Mouse (Mus musculus) layer of hippocampus, adult 18-20 months (tissue): ENCODE results near the gene Uncx. TPM values are rescaled to one million over a fixed set of nuclear protein-coding genes. Genes with fewer than 3 reads are reported as not detected.

Experiments
- DNase-seq, 2 experiments: peaks; one replicate each; pipeline ENCODE4 v3.0.0; 2022; ENCODE audit warnings: low spot score in 2 of 2
- total RNA-seq, 2 experiments: library from RNA; stranded (reverse); gene quantifications; 2 replicates each; pipeline ENCODE4 v1.2.3; 2021

Uncx gene
- total RNA-seq, 2 experiments from 2014 or later, result 0.15 TPM; not detected in 1

DNA sequence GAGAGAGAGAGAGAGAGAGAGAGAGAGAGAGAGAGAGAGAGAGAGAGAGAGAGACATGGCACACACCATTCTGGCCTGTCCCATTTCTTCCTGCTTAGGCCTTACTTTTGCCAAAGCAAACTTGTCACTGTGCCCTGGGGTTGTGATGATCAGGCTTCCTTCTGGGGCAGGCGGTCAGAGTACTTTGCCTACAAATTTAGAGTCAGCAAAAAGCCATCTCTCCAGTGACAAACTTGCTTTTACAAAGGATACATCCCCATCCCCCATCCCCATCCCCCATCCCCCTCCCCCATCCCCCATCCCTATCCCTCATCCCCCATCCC is 1.3 kb upstream of the Uncx start:
- DNase-seq, result no peak

DNA sequence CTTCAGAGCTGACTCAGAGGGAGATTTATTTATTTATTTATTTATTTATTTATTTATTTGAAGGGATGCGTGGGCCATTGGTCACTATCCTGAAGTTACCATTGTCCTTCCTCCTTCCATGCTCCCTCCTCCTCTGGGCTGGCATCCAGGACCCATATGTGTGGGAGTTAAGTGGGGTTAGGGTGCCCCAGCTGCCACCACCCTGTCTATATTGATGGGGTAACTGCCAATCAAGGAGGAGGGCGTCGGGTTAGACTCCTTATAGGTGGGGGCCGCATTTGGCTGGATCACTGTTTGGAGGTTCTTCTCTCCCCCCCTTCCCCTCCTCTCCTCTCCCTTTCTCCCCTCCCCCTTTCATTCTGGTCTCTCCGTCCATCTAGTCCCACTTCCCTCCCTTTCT is 738 bp upstream of the Uncx start:
- DNase-seq, result no peak

DNA sequence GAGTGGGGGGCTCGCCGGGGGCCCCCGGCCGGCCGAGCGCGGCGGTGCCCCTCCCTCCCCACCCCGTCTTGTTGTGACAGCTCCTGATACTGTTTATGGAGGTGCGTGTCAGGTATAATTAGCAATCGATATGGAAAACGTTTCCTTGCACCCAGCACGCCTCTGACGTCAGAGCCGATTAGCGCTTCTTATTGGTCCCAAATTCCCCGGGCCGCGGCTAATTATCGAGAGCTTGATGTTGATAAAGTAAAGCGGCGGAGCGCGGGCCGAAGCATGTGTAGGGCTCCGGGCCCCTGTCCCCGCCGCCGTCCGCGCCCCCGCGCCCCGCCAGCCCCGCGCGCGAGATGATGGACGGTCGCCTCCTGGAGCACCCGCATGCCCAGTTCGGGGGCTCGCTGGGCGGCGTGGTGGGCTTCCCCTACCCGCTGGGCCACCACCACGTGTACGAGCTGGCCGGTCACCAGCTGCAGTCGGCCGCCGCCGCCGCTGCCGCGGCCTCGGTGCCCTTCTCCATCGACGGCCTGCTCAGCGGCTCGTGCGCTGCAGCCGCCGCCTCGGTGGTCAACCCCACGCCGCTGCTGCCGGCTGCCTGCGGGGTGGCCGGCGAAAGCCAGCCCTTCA is 466 bp downstream of the Uncx start:
- DNase-seq, result no peak

DNA sequence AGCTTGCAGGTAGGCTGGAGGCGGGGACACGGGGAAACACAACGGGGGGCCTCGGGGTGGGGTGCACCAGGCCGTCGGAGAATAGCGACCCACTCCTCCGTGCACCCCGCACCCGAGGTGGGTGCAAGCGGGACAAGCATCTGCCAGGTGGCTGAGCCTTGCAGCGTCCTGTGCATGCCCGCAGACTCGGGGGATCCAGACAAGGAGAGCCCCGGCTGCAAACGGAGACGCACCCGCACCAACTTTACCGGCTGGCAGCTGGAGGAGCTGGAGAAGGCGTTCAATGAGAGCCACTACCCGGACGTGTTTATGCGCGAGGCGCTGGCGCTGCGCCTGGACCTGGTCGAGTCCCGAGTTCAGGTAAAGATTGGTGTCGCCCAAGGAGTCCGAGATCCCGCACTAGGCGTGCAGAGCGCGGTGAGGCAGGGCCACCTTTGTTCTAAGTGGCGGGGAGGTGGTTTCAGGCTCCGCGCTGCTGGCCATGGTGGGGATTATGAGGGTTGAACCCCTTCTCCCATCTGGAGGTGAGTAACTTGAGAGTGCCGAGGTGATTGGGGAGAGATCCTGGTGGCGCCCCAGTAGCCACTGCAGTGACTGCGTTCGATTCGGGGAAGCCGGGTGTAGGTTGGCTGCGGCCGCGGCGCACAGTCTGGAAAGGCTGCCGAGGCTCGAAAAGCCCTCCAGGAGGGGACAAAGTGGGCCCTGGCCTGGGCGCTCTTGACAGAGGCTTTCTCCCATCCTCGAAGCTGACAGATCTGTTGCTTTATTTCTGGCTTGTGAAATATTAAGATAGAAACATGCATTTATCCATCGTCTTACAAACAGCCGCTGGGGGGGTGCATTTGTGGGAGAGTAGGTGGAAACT is 1.2 kb downstream of the Uncx start:
- DNase-seq, result no peak

DNA sequence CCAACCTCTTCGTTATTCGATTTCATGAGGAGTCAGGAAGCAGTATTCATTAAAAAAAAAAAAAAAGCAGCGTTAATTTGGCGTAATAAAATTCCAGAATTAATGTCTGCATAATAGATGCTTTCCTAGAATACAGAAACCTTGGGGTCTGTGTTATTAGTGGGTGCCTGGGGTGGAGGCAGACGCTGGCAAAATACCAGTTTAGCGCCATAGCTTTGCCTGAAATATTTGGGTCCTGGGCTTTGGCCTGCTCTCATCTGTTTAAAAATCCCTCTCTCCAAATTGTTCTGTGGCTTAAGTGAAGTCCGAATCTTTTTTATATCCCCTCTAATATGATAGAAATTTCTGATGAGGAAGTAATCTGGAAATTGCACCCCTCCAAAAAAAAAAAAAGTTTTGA is 1.9 kb downstream of the Uncx start:
- DNase-seq, result no peak

DNA sequence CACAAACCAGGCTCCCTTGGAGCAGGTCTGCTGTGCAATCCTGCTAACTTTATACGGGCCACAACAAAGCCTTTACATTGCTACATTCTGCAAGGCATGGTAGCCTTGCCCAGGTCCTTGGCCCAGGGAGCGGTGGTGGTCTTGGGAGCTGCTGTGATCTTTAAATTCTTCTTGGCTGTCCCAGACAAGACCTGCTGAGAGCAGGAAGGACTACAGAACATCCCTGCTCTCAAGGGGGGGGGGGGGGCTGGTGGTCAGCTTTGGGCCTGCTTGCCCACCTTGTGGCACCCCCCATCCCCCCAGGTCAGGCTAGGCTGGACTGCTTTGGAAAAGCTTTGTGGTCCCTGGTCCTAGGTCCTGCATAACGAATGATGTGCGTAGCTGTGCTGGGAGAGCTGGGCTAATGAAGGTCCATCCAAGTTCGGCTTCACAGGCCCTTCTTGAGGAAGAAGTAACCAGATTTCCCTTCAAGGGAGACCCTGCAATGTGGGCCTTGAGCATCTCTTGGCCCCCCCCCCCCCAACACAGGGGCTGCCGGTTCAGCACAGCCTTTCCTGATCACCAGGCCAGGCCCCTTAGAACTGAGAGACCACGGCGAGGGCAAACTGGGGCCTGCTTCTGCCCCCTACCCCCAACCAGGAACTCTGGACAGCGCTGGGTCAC is 2.5 kb downstream of the Uncx start:
- DNase-seq, result no peak

DNA sequence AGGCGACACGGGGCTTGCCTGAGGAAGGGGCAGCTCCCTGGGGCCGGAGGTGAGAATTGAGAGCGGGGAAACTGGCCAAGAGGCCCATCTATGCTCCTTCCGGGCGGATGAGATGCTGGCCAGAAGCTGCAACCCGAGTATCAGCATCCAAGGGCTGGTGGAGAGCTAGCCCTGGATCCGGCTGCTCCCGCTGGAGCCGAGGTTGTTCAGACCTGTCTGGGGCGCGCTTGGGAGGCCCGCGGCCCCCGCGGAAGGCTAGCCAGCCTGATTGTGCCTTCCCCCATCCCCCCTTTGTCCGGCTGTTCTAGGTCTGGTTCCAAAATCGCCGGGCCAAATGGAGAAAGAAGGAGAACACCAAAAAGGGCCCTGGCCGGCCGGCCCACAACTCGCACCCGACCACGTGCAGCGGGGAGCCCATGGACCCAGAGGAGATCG is 3.1 kb downstream of the Uncx start:
- no peak for DNase-seq

DNA sequence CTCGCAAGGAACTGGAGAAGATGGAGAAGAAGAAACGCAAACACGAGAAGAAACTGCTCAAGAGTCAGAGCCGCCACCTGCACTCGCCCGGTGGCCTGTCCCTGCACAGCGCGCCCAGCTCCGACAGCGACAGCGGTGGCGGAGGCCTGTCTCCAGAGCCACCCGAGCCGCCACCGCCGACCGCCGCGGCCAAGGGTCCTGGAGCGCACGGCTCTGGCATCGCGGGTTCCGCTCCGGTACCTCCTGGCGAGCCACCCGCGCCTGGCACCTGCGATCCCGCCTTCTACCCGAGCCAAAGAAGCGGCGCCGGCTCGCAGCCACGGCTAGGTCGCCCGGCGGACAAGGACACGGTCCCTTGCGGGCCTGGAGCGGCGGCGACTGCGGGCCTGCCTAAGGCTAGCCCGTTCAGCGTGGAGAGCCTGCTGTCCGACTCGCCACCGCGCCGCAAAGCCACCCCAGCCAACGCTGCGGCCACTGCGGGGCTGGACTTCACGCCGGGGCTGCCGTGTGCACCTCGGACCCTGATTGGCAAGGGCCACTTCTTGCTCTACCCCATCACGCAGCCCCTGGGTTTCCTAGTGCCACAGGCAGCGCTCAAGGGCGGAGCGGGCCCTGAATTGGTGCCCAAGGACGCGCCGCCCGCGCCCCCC is 3.6 kb downstream of the Uncx start:
- DNase-seq, result no peak

DNA sequence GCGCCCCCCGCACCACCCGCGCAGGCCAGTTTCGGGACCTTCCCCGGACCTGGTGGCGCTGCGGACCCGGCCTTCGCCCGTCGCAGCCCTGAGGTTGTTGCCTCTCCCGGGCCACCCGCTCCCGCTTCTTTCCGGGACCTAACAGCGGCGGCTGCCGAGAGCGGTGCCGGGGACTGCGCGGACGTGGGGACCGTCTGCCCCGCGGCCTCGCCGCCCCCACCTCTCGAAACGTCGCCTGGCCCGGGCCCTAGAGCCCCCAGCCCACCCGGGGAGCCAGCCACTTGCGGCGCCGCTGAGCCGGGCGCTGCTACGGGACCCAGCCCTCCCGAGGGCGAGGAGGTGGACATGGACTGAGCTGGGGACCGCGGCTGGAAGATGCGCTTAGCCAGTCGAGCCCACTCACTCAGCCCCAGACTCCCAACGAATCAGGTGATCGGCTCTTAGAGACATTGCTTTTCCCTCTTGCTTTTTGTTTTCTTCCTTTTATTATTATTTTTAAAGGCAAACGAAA is 4.2 kb downstream of the Uncx start:
- DNase-seq, result no peak

DNA sequence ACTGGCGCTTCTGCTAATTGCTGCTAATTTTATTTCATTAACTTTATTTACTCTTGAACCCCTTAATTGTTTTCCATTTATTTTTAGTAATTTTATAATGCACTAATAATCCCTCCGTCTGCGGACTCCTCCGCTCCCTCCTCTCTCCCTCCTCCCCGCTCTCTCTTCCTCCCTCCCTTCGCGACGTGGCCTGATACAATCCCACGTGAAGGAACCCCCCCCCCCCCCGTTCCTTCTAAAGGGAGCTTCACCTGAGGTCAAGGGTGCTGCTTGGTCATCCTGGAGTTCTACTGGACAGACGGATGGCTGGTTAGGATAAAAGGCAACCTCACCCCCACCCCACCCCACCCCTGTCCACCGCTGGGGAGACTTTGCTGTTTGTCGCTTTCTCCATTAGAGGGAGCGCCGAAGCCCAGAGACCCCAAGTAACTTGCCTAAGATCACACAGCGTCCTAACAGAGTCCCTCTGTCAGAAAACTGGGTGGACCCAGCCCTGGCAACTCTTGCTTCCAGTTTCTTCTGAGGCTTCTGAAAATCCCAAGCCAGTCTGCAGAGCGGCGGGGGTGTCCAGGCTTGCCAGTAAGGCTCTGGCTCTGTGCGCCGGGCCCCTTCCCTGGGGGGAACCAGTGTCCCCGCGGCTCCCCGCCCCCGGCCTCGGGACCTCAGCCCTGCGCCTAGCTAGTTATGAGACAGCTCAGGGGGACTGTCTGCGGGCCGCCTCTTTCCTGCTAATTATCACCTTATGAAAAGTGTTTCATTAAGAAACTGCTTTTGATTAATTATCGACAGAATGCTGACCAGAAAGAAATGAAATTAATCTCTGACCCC is 10.4 kb downstream of the Uncx start:
- DNase-seq, result no peak

DNA sequence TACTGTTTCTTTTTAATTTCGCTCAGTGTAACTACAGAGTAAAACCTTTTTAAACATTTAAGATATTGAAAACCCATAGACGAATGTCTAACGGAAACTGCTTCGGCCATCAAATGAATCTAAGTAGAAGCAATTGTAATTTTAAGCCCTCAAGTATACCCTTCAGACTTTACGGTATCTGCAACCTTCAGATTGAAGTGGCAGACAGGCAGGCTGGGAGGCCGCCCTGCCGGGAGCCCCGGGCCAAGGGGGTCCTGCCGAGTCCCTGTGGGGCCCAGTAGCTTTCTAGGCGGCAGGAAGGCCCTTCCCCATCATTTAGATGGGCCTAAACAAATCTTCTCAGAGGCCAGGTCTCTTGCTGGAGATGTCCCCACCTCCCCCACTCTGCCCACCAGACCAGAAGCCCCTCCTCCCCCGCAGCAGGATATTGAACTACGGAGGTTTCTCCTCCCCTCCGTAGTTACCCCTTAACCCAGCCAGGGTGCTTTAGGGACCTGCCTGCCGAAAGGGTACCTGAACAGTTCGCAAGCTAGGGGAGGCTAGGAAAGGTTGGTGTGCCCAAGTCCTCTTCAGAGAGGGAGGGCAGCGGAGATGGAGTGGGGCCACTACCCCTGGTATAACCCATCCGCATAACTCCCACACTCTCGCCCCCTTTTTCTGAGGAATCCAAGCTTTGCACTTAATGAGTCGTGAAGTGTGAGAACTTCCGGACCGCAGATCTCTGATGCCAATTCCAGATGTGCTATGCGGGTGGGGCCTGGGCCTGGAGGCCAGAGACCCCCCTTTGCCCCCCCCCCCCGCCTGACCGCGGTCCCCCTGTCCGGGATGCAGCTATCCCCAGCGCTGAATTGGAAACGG is 11.4 kb downstream of the Uncx start:
- DNase-seq, result no peak

DNA sequence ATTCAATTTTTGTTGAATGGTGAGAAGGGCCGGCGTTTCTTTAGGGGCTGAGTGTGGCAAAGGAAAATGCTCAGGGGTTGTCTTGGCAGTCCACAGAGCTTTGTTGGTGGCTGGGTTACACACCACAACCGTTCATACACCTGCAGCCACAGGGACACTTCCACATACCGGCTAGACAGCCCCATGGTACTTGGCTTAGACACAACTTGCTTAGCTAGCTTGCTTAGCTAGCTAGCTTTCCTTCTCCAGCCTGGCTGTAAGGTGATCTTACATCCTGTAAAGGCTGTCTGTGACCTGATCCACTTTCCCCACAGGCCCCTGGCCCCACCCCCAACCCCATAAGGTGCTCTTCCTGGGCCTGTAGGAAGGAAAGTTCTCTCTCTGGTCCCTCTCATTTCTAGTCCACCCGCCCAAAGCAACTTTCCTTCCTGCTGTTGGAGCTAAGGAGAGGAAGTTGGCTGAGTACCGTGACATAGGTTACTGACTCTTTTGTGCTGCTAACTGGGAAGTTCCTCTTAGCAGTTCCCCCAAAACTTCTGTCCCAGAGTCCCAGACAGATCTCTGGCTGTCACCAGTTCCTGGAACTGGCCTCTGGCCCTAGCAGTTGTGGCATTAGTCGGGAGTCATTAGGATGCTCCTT is 12.3 kb downstream of the Uncx start:
- DNase-seq, result no peak

DNA sequence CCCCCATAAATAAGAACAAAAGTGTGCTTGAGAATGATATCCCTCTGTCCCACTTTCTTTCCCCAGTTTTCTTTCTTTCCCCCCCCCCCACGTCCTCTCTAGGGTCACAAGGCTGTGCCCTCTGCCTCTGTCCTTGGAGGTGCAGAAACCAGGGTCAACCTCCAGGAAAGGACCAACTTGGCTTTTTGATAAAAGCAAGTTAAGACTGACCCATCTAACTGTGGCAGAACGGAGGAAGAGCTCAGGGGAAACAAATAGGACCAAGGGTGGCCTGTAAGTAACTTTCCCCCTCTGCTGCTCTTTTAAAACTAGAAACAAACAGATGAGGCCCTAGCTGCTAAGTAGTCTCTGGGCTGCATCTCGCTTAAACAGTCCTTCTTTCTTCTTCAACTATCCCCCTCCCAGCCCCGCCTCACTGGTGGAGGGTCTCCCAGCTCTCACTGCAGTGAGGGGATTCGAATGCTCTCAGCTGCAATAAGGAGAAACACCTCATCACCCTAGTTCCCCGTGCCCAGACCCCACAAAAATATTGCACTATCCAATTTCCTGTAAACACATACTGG is 12.9 kb downstream of the Uncx start:
- no peak for DNase-seq

DNA sequence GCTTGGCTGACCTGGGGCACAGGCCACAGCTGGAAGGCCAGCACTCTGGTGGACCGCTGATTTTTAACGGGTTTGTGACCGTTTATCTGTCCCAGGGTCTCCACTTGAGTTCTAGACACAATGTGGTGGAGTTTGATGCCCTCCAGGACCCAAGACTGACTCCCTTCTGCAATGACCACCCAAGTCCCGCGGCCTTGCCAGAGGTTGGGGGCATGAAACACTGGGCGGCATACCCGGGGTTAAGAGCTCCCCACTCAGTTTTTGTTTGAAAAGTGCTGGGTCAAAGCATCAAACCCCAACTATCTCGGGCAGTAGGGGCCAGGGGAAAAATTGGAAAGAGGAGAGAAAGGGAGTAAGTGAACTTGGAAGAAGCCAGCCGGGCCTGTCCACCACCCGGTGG is 13.8 kb downstream of the Uncx start:
- DNase-seq, result no peak

DNA sequence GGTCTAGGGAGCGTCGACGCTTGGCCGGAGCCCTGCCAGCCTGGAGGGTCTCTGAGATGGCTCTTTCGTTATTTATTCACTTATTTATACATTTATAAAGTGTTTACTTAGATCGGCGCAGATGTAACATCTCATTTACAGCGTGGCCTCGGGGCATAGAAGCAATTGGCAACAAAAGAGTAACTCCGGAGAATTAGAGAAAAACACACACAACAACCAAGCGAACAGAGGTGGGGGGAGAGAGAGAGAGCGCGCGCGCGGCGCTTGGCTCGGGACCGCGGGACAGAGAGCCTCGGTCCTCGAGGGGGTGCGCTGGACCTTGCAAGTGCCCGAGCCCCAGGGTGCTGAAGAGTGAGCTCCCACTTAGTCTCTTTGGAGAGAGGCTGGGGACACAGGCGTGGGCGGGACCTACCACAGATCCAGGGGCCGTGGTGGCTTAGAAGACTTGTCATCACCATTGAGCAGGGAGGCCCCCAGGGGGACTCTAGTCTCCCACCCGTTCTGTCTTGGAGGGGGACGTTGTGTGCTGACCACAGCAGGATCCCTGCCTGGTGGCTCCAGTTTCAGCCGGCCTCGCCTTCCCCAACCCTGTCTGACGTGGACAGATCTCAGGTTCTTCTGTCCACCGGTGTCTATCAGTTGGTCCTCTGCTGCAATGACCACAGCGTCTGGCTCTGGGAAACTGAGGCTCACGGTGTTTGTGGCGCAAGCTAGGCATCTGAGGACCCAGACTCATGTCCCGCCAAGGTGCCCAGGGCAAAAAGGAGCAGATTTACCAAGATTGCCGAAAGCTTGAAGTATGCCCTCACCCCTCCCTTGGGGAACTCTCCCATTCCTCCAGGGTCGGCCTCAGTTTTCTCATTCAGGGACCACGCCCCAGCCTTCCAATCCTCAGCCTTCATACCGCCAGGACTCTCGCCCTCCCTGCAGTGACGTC is 14.5 kb downstream of the Uncx start:
- no peak for DNase-seq

DNA sequence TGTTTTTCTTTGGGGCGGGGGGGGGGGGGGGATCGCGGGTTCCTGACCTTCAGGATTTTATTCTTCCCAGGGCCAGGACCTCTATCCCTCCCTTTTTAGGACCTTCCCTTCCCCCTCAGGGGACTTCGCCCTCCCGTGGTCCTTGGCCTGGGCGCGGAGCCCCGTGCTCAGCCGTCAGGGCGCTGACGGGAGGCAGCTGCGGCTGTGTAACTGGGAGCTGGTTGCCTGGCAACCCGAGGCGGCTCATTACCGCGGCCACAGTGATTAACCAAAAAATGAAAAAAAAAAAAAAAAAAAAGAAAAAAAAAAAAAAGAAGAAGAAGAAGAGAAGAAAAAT is 15.1 kb downstream of the Uncx start:
- DNase-seq, result no peak

DNA sequence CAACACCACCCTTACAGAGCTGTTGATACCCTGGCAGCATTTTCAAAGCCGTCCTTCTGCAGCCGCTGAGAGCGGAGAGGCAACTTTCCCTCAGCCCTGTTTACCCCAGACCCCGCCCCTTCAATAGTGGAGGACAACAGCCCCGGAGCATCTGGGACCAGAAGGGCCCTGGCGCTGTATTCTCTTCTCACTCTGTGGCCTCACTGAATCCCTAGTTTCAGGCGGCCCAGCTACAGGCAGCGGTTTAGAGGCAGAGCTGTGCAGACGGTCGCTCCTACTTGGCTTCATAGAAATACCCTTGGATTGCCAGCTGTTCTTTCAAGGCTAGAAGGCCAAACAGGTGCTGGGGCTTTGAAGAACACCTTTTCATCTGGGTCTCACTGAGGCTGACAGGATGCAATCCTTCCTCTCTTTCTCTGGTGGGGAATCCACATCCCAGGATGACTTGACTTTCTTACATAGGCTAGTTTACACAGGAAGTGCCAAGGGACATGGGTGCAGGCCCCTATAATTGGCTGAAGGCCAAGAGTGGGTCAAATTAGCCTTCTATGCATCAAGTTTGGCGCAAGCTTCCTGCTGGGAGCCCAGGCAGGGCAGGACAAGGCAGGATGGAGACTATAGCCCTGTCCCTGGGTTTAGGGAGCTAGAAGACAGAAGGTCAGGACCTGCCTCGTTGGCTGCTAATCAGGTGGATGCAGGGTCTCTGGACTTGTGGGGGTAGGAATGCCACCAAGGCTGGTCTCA is 15.8 kb downstream of the Uncx start:
- DNase-seq, result no peak
